Mouse (Mus musculus): ENCODE measurements around the gene Myh13.

Myh13 gene

DNA sequence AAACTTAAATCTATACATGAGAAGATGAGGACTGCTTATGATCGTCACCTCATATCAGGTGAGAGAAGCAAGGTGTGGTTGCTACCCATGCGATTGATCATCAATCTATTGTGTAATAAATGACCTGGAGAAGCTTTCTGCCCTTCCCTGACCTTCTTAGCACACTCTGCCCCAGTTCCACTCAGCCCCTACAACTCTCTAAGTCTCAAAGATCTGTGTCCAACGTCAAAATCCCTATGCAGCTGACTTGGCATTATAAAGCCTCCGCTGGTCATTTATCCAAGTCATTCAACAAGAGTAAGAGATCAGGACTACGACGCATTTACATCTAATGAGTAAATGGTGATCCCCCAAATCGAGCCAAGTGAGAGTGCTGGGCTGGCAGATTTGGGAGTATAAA, at the start of gene Myh13:
Gene Myh13 (plus strand): TSS at position 301 of the 400 bp plus-strand sequence.
- DNase-seq (ENCODE audit: low spot score) = no peak

DNA sequence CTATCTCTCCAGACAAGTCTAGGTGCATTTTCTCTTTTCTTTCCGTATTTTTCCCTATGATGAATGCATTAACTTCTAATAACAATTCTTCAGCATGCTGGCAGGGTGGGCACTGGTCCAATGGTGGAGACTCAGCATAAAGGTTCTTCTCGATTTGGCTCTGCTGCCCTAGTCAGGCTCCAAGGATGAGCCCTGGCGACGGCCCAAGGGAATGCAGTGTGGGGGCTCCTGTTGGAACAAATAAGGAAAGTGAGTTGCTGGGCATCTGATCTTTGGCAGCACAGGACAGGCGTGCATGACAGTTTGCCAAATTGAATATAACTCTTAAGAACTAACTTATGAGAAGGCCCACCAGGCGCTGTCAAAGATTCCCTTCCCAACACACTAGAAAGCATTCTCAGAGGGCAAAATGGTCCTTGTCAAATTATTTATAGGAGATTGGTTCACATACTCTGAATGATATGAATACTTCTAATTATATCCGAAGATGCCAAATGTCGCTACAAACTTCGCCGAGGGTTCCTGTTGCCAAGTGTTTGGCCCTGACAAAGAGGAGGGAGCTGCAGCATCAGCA, 44.8 kb upstream of the Myh13 start, which contains the start of gene Myh8:
Gene Myh8 (plus strand): TSS at position 524 of the 574 bp plus-strand sequence.
- DNase-seq (ENCODE audit: low spot score) = no peak

DNA sequence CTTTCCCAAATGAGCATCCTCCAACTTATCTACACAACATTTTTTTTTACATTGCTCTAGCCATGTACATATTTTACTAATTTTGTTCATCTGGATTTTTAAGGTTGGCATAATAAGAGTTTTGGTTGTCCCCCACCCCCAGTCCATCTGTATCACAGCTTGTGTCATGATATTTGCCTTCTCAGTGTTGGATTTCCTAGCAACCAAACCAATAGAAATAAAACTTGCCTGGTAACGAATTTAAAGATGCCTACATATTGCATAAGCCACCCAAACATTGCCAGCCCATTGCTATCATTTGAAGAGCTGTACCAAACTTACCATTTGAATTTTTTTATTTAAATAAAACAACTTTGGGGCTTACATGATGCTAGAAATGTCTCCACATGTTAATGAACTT, 28.0 kb upstream of the Myh13 start:
- peak; percentile 18 for DNase-seq (ENCODE audit: low spot score)

DNA sequence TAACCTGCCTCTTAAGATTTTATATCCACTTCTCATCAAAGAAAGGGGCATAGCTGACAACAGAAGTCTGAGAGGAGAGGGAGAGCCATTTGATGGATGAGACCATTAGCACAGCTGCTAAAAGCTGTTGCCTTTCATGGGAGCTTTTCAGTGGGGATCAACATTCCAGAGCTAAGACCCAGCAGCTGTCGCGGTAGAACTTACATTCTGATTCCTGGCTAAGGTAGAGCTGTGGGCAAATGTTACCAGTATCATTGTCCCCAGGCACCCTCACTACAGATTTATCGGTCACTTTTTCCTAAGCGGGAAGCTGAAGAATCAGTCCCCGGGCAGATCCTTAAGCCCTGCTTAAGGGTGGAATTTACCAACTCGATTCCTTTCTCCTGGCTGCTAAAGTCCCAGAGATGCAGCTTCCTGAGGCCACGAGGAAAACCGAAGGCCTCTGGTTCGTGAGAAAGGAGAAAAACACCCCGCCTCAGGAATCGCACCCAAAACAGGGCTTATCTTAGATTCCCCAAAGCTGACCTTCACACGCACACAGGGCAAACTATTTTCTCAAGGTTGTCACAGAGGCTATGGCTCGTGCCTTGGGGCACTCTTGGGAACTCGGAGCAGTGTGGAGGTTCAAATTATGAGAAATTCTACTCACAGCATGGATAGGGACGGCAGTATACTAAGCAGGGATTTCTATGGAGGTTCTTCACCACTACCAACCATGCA, 7.6 kb upstream of the Myh13 start:
- DNase-seq (ENCODE audit: low spot score) = no peak

DNA sequence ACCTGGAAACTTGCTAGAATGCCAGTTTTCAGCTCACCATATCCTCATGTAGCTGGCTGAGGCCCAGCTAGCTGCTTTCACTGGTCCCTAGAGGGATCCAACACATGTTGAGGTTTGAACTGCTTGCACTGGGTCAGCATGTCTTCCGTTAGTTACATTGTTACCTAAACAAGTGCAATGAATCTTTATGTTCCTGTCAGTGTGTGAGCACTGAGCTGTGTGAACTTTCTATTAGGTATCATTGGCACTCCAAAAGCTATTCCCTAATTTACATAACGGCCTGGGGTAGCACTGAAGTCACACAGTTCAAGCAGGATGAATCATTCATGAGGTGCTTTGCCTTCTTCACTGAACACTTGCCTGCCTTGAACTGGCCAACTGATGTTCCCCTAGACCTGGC, 5.1 kb downstream of the Myh13 start:
- DNase-seq (ENCODE audit: low spot score) = no peak

DNA sequence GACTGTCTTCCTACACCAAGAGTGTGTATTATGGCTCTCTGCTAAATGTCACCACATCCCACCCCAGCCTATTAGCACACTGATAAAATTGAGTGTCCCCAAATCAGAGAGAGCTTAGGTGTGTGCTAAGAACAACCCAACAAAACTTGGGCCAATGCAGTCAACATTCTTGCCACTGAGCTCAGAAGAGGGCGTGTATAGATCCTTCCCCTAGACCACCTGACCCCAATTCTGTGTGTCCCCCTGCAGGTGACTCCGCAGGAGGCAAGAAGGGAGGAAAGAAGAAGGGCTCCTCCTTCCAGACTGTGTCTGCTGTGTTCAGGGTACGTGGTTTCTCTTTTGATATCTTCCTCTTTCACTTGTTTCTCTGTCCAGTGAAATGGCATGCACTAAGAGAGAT, 23.1 kb downstream of the Myh13 start:
- DNase-seq (ENCODE audit: low spot score) = no peak

DNA sequence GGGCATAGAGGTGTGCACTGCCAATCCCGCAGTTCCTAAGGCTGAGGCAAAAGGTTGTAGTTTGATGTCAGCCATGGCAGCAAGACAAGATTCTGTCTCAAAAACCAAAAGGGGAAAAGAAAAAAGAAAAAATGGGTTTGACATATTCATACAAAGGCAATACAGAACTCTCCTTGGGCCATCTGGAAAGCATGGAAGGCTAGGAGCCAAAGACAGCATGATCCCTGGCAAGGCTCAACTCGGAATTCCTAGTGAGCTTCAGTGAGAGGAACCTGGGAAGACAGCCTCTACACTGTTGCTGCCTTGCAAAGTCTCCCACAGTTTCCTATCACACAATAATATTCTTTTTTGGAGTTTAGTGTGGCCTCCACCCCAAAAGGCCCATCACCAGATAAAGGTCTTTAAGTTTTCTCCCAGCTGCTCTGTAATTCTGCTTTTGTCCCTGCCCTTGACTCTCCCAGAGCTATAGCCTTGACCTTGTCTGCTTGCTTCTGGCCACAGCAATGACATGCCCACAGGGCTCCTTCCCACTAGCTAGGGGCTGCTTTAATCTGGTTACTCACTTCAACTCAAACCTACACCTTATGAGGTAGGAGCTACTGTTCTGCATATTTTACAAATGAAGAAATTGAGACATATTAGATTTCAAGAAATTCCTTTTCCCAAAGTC, 23.9 kb downstream of the Myh13 start:
- no peak for DNase-seq (ENCODE audit: low spot score)

DNA sequence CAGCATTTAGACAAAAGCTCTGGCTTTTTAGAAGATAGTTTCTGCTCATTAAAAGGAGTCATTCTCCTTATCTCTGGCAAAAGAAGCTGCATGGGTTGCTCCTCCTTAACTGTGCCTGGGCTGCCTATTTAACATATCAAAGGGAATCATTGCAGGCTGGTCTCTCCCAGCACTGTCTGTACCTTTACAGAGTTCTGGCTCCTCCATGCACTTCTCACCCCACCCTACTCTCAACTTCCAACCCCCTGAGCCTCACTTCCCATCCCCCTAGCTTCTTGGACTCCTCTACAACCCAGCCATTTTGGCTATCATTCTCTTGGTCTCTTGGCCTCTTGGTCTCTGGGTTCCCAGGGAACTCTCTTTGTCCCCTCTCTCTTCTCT, 24.4 kb downstream of the Myh13 start:
- no peak for DNase-seq (ENCODE audit: low spot score)

DNA sequence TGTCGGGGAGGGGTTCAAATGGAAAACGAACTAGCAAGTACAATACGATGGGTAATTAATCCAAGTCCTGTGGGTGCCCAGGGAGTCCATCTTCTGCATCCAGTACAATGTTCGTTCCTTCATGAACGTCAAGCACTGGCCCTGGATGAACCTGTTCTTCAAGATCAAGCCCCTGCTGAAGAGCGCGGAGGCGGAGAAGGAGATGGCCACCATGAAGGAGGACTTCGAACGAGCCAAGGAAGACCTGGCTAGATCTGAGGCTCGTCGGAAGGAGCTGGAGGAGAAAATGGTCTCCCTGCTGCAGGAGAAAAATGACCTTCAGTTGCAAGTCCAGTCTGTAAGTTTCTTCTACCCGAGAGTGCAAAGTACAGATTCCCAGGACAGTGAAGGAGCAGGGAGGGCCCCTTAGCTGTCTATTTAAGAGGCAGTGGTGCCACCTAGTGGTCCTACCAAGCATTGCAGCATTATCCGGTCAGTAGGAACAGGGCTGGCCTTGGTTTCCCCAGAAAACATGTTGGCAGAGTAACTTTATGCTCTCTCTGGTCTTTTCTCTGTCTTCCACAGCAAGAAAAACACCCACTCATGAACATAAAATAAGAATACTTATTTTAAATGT, 28.8 kb downstream of the Myh13 start:
- peak; percentile 71 for DNase-seq (ENCODE audit: low spot score)

DNA sequence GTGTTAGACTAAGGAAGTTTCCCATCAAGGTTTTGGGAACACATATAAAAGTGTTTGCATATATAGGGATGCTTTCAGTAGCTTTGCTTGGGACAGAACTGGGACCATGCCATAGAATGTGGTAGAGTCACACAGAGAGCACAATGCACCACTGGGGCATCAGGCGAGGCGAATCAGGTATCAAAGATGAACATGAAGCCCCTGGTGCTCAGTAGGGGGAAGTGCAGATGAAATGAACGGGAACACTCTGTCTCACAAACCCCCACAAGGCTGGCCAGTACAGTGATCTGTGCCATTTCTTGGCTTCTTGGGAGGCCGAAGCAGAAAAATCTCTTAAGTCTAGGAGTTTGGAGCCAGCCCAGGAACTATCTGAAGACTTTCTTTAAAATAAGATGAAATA, 31.6 kb downstream of the Myh13 start:
- no peak for DNase-seq (ENCODE audit: low spot score)

DNA sequence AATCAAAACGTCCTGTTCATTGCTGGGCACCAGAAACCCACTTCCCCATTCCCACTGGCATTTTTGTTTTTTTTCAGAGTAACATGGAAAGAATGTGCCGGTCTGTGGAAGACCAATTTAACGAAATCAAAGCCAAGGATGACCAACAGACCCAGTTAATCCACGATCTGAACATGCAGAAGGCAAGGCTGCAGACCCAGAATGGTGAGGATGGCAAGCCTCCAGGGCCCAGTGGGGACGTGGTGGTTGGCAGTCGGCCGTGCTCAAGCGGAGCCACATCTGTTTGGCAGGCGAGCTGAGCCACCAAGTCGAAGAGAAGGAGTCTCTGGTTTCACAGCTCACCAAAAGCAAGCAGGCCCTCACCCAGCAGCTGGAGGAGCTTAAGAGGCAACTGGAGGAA, 36.6 kb downstream of the Myh13 start:
- no peak for DNase-seq (ENCODE audit: low spot score)

DNA sequence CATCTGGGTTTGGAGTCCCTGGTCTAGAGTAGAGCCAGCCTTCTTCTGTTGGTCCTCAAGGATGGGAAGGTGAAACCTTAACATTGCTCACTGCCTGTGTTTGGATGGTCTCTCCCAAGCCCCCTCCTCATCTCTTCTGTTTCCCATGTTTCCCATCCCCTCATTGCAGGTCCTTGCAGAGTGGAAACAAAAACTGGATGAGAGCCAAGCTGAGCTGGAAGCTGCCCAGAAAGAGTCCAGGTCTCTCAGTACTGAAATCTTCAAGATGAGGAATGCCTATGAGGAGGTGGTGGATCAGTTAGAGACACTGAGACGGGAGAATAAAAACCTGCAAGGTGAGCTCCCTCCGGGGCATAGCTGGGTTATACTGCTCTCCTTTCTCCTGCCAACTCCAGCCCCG, 40.8 kb downstream of the Myh13 start:
- DNase-seq (ENCODE audit: low spot score) = no peak

DNA sequence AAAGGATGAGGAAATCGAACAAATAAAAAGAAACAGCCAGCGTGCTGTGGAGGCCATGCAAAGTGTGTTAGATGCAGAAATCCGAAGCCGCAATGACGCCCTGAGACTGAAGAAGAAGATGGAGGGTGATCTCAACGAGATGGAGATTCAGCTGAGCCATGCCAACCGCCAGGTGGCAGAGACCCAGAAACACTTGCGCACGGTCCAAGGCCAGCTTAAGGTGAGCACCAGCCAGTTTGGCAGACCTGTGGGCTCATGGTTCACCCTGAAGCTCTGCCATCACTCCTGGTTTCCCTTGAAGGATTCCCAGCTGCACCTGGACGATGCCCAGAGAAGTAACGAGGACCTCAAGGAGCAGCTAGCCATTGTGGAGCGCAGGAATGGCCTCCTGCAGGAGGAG, 43.1 kb downstream of the Myh13 start:
- no peak for DNase-seq (ENCODE audit: low spot score)

DNA sequence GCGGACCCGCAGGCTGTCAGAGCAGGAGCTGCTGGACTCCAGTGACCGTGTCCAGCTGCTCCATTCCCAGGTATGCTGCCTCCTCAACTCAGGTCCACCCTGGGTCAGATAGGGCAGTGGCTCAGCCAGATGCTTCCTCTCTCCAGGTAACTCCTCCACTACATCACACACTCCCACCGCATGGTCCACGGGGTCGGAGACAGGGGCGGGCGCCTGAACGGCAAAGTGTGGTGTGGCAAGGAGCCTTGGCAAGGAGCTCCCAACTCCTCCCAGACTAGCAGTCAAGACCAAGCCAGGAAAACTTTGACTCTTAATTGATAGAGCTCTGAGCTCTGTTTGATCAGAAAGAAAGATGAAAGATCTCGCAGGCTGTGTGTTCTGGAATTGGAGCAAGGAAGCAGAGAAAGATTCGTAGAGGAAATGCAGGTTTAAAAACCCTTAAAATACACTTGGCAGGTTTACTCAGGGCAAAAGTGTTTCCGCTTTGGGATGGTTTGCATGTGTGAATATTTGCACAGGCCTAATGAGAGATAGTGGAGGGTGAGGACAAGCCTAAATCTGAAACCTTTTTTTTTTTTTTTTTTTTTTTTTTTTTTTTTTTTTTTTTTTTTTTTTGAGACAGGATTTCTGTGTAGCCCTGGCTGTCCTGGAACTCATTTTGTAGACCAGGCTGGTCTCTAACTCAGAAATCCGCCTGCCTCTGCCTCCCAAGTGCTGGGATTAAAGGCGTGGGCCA, 43.7 kb downstream of the Myh13 start:
- DNase-seq (ENCODE audit: low spot score) = no peak

DNA sequence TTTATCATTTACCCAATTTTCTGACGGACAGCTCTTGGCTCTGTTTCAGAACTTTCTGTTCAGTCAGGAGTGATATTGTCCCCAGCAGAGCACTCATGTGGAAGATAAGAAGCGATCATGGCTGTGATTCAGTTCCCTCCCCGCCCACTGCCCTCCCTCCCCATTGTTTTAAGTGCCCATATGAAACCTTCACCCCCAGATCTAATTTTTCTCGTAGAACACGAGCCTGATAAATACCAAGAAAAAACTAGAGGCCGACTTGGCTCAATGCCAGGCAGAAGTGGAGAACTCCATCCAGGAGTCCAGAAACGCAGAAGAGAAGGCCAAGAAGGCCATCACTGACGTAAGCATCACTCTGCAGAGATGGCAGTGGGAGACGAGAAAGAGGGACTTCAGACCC, 45.5 kb downstream of the Myh13 start:
- DNase-seq (ENCODE audit: low spot score) = no peak

DNA sequence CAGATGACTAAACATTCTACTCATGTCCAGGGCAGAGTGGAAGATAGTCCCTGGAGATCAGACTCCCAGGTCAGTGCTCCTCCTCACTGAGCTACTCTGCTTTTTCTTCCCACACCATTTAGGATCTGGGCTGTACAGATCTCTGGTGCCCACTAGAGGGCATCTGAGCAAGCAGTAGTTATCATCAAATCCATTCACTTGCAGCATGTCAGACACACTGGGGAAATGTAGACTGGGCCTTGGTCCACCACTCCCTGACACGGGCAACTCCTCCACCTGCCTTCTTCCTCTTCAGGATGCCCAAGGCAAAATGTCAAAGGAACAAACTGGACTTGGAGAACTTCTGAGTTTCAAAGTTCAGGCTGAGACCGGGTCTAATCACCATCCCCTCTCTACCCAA, 51.9 kb downstream of the Myh13 start:
- DNase-seq (ENCODE audit: low spot score) = peak; percentile 18

DNA sequence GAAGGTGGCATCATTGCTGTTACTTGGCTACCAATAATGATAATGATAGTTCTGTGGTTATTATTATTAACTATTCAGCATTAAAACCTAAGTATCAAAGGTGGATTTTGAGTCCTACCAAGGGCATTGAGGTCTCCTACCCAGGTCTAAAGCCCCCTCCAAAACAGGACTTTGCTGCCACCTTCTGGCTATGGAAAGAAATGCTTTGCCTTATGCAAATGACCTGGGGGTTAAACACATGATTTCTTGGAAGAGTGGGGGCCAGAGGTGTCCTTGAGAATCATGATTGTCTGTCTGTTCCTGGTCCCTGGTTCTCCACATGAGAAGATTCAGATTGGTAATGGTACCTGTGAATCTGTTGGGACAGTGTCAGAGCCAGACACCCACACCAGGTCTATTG, 54.9 kb downstream of the Myh13 start:
- DNase-seq (ENCODE audit: low spot score) = no peak

DNA sequence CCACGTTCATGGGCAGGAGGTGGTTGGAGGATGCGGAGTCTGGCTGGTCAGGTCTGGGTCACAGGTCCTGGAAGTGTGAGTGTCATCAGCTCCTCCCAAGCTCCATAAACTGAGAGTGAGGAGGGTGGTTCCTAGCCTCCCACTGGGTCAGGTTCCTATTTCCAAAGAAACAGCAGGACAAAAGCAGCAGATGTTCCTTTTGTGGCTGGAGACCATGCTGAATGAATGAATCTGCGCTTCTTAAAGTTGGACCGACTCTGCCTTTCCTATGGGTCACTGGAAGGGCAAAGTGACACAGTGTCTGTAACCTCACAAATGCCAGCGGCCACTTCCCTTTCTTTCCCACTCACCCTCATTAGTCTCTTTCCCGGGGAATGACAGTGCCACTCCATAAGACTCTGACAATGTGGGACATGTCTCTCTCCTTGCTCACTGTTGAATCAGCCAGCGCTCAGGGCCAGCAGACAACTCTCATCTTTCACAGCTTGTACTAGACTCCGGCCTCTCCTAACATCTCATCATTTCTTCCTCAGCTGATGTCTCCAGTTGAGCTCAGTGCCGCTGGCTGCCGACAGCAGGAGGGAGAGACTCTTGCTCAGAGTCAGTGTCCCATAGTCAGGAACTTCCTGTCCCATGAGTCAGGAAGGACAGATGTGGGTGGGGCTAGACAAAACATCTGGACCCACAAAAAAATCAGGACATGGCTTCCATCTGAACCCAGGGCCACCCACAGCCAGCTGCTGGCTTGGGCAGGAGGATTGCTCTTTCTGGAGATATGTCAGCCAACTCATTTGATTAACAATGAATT, 58.4 kb downstream of the Myh13 start:
- DNase-seq (ENCODE audit: low spot score) = no peak

DNA sequence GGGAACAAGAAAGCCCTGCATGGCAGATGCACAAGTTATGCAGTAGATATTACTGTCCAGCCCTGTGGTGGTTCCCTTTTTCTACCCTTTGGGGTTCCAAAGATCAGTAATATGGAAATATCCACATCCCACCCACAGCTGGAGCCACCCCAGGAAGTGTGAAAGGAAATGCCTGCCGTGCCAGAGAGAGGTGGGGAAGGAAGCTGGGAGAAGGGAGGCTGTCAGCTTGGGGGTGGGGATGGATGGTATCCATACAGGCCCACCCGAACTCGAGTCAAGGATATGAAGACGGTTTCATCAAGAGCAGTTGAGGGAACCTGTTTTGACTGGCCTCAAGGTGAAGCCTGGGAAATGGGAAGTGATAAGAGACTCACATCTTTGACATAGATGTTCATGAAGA, 60.4 kb downstream of the Myh13 start:
- no peak for DNase-seq (ENCODE audit: low spot score)

DNA sequence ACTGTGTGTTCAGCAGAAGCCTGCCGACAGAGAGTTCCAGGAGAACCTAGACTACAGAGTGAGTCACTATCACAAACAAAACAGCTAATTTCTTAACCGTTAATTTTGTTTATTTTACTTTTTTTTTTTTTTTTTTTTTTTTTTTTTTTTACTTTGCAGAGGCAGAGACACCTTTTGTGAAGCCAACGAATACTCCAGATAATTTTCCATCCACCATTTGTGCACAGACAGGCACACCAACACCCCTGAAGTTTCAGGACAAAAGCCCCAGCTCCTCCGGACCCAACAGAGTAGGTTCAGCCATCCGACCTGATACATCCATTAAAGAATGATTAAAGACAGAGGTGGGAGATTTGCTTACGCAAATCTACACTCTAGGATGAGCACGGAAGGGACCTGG, 63.2 kb downstream of the Myh13 start:
- no peak for DNase-seq (ENCODE audit: low spot score)

DNA sequence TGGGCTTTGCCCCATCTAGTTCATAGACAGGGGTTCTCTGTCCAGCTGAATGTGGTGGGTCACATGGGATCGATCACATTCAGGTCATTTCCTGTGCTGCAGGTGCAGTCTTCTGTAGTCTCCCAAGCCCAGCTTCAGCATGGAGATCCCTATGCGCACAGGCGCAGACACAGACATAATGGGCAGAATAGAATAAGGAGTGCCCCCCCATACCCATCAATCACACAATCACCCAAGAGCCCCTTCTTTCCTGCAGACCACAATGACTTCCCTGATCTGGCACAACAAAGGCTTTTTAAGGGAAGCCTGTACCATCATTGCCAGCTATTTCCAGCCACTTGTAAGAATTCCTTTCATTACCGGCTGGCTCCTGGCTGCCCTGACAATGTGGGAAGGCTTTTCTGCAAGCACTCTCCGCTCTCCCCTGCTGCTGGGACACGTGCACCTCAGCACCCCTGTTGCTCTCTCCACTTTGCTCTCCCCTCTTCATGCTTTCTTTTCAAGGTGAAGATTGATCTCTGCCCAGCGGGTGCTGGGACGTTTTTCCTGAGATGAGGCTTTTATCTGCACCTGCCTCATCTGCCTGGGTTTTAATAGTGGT, 65.5 kb downstream of the Myh13 start:
- DNase-seq (ENCODE audit: low spot score) = no peak

Data from left cerebral cortex, adult 11 months (tissue).